Mouse (Mus musculus) forebrain, embryonic 10.5 days (tissue): ENCODE measurements around the gene Gm10964. TPM values are rescaled to one million over a fixed set of nuclear protein-coding genes. Genes with fewer than 3 reads are reported as not detected.
A peak's percentile ranks its signal among the peaks of the same experiment; 100 is the strongest.

Experiments used
- DNase-seq: peaks from one replicate; pipeline ENCODE4 v3.0.0-alpha.2; 2017; ENCODE audit warnings: low spot score; ENCODE audit errors: extremely low spot score
- H3K27ac ChIP-seq: fragments of 300-500 bp; sonication (generic); 2 replicates; pipeline ENCODE4 v1.5.1; 2016; ENCODE audit warnings: mild to moderate bottlenecking
- H3K27me3 ChIP-seq: fragments of 300-500 bp; sonication (generic); 2 replicates; pipeline ENCODE4 v1.6.1; 2016; ENCODE audit warnings: mild to moderate bottlenecking; ENCODE audit not compliant: poor library complexity, severe bottlenecking
- H3K36me3 ChIP-seq: fragments of 300-500 bp; sonication (generic); replicated peaks from 2 replicates; pipeline ENCODE4 v1.6.1; 2016; ENCODE audit warnings: mild to moderate bottlenecking, moderate library complexity
- H3K4me1 ChIP-seq: fragments of 300-500 bp; sonication (generic); 2 replicates; pipeline ENCODE4 v1.6.1; 2016
- H3K4me3 ChIP-seq: fragments of 300-500 bp; sonication (generic); 2 replicates; pipeline ENCODE4 v1.5.1; 2016; ENCODE audit warnings: mild to moderate bottlenecking, moderate library complexity
- H3K9me3 ChIP-seq: fragments of 300-500 bp; sonication (generic); 2 replicates; pipeline ENCODE4 v1.6.1; 2016; ENCODE audit warnings: mild to moderate bottlenecking, moderate library complexity
- WGBS: fragments of 180-500 bp; shearing (Covaris S2); methylation state at CpG from one replicate; pipeline ENCODE4 v1.1.7; 2016; 5-methylcytosine and 5-hydroxymethylcytosine counted together
- polyA plus RNA-seq: library from polyadenylated mRNA; unstranded; fragments of >200 nt; fragmentation: Nextera tagmentation; extraction: Ambion mirVana; gene quantifications from 2 replicates; pipeline ENCODE4 v1.2.1, GENCODE M21; 2016

Gm10964 gene
- polyA plus RNA-seq, 1 experiment from 2014 or later: not detected

DNA sequence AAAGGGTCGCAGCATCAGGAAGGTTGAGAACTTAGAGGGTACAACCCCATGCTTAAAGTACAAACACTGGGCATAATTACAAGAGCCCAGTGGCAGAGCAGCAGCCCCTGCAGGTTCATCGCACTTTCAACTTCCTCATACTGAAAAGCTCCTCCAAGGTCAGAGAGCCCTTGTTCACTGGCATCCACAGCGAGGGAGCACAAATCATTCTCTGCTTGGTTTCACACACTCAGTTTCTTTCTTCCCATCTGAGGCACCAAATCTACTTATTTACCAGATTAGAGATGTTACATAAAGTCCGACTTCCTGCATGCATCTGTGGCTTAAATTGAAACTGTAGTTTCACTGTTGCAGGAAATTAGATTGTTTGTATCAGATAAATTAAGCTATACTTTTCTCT, 33.7 kb downstream of the Gm10964 start:
- 86% methylated on average over 4 of the region's 4 CpGs for WGBS
- Histone ChIP-seq H3K4me3 (no peak overlapping the region), H3K4me1 (no peaks in the 10 kb centered on the region), H3K9me3 (no peaks in the 10 kb centered on the region), H3K27me3 (no peaks in the 10 kb centered on the region), H3K27ac (no peak overlapping the region), H3K36me3 (peaks cover 64% of the 10 kb centered on the region)
- no peak for DNase-seq

DNA sequence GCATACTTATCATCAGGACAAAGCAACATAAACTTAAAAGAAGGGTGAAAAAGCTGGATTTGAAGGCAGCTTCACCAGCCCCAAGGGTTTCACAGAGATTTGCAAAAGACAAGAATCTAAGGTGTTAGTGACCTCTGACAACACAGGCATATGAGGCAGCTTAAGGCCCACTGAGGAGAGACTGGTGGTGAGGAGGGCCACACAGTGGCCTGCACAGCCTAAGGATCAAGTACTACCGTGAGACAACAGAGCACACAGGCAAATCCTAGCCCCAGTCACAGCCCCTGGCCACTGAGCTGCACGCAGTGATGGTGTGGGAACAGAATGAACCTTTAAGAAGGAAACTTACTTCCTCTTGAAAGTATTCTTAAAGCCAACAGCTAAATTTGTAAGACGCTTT, 34.3 kb downstream of the Gm10964 start:
- H3K36me3 ChIP-seq: peaks cover 64% of the 10 kb centered on the region
- H3K4me1 ChIP-seq: no peaks in the 10 kb centered on the region
- H3K9me3 ChIP-seq: no peaks in the 10 kb centered on the region
- WGBS: 81% methylated on average over 3 of the region's 3 CpGs
- H3K4me3 ChIP-seq: no peak overlapping the region
- H3K27ac ChIP-seq: no peak overlapping the region
- DNase-seq: no peak
- no peaks in the 10 kb centered on the region for H3K27me3 ChIP-seq

DNA sequence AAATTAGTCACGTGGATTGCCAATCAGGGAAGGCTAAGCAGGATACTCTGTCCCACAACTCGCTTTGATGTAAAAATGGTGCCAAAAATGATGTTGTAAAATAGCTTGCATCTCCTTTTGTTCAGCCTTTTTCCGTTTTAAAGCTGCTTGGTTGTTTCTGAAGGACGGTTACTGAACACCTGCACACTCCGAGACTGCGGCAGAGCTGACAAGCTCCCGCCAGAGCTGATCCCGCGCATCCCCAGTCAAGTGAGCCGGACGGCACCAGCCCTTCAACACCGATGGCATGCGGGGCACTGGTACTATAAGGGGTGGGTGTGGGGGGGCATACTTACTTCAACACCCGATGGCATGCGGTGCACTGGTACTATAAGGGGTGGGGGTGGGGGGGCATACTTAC, 34.8 kb downstream of the Gm10964 start:
- no peak for DNase-seq
- Histone ChIP-seq H3K36me3 (peaks cover 61% of the 10 kb centered on the region), H3K9me3 (no peaks in the 10 kb centered on the region), H3K27ac (no peak overlapping the region), H3K4me3 (no peak overlapping the region), H3K27me3 (no peaks in the 10 kb centered on the region), H3K4me1 (no peaks in the 10 kb centered on the region)
- 89% methylated on average over 15 of the region's 15 CpGs for WGBS

DNA sequence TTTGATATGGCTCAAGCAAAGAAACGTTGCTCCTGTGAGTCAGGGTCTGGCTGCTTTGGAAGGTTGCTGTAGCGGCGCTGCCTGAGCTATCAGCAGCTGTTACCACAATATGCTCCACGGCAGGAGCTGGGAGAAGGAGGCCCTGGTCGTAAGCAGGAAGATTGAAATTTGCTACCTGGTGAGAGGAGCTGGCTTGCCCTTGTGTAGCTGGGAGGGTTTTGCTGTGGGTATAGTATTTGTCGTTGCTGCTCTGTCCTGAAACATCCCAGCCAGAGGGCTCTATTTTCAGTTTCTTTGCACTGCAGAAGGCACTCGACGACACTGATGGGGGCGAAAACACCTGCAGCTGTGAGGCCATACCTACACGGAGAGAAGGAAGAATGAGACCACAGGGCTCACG, 38.8 kb downstream of the Gm10964 start:
- DNase-seq: no peak
- Histone ChIP-seq H3K9me3 (no peaks in the 10 kb centered on the region), H3K27ac (no peak overlapping the region), H3K4me1 (peaks cover 13% of the 10 kb centered on the region), H3K27me3 (no peaks in the 10 kb centered on the region), H3K36me3 (peaks cover 38% of the 10 kb centered on the region), H3K4me3 (no peak overlapping the region)
- WGBS: 89% methylated on average over 11 of the region's 11 CpGs

GRCm38 (mm10) chr3:103778660-103779059, 39.5 kb downstream of the Gm10964 start:
- H3K4me1 ChIP-seq: peaks cover 13% of the 10 kb centered on the region
- H3K4me3 ChIP-seq: no peak overlapping the region
- H3K36me3 ChIP-seq: peaks cover 33% of the 10 kb centered on the region
- no peaks in the 10 kb centered on the region for H3K9me3 ChIP-seq
- H3K27ac ChIP-seq: no peak overlapping the region
- 88% methylated on average over 6 of the region's 6 CpGs for WGBS
- no peaks in the 10 kb centered on the region for H3K27me3 ChIP-seq
- DNase-seq: no peak

DNA sequence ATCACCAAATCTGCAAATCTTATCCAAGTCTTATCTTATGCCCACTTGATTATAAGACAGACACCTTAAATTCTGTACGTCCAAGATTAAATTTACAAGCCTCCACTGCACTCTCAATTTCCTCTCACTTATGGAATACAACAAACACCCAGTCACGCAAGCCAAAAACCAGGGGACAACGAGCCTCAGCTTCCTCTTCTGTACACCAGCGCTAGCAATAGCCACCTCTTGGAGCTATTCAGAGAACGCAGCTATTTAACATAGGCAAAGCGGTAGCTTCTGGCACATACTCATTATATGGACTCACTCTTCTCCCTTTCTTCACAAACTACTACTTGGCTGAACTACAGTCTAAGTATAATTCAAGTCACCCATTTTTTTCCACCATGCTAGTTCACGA, 40.0 kb downstream of the Gm10964 start:
- DNase-seq: no peak
- Histone ChIP-seq H3K36me3 (peaks cover 29% of the 10 kb centered on the region), H3K4me1 (peaks cover 13% of the 10 kb centered on the region), H3K4me3 (no peak overlapping the region), H3K27ac (no peak overlapping the region), H3K9me3 (no peaks in the 10 kb centered on the region), H3K27me3 (no peaks in the 10 kb centered on the region)
- 89% methylated on average over 7 of the region's 7 CpGs for WGBS

DNA sequence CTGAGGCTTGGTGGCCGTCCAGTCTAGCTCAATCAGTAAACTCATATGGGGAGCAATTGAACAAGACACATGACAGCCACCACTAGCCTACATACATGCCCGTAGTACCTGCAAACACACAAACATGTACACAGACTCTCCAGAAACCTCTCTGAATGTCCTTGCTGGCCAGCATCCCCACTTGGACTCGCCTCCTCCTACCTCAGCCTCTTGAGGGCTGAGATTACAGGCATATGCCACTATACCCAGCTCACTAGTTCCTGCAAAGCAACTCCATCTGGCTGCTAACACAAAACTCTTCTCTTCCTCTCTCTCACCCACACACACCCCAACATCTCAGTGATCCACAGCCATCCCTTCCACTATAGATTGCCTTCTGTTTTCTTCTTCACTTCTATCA, 41.1 kb downstream of the Gm10964 start:
- H3K4me3 ChIP-seq: no peak overlapping the region
- whole genome bisulfite sequencing: 87% methylated on average over 3 of the region's 3 CpGs
- H3K27ac ChIP-seq: no peak overlapping the region
- H3K4me1 ChIP-seq: peaks cover 13% of the 10 kb centered on the region
- no peaks in the 10 kb centered on the region for H3K9me3 ChIP-seq
- peaks cover 26% of the 10 kb centered on the region for H3K36me3 ChIP-seq
- DNase-seq: no peak
- H3K27me3 ChIP-seq: no peaks in the 10 kb centered on the region

DNA sequence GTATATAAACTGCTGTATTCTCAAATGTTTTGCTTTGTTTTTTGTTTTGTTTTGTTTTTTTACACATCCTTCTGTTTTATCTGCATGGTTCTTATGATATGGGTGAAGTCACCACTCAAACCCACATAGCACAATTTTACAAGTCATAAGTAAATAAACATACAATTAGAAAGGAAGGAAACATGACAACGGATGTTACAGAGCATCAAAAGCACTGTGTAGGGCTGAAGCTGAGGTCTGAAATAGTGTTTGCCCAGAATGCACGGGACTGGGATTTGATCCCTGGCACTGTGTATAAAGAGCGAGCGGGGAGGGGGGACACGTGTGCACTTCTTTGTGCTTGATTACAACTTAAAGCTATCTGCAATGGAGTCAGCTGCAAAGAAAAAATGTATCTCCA, 41.6 kb downstream of the Gm10964 start:
- Histone ChIP-seq H3K36me3 (peaks cover 21% of the 10 kb centered on the region), H3K27ac (no peak overlapping the region), H3K27me3 (no peaks in the 10 kb centered on the region), H3K9me3 (no peaks in the 10 kb centered on the region), H3K4me1 (peaks cover 13% of the 10 kb centered on the region), H3K4me3 (no peak overlapping the region)
- 86% methylated on average over 5 of the region's 5 CpGs for whole genome bisulfite sequencing
- DNase-seq: no peak

DNA sequence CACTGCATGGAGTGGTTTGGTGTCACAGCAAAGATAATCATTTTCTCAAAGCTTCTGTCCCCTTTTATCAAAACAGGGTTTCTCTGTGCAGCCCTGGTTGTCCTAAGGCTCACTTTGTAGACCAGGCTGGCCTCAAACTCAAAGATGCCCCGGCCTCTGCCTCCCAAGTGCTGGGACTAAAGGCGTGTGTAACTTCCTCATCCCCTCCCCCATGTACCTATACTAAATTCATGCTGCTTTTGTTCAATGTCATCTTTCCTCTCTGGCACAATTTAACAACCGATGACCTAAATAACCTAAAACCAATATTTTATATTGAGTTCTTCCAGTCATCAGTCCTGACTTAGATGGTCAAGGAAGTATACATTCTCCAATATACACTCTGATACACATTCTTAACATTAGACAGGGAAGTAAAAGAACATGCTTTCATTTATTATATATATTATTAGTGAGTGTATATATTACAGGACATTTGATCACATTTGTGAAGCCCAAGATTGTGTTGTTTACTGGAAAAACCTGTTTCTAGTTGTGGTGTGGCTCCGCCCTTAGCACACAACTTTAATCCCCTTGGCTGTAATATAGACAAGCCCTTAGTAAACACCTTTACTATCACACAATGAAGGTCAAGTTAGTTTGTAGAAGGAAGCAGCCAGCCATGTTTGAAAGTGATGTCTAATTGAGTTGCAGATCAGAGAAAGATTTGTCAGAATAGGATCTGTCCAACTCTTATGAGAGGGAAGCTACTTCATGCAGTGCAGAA, 43.9 kb downstream of the Gm10964 start:
- 85% methylated on average over 4 of the region's 4 CpGs for WGBS
- Histone ChIP-seq H3K27ac (no peak overlapping the region), H3K4me1 (peaks cover 13% of the 10 kb centered on the region)

DNA sequence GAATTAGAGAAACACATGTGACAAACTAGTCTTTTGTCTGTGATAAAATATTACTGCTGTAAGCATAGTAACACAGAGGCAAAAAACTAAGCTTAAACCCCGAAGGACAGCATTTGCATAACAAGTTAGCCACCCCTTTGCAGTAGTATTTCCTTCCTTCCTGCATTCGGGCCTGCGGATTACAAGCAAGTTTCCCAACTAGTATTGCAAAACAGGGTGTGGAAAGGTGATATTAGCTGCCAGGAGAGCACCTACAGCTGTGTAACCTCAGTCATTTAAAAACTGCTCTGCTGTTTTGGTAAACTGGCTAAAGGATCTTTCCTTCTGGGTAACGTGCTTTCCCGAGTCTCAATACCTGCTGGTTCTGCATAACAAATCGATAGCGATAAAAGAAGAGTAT, 48.1 kb downstream of the Gm10964 start:
- Histone ChIP-seq H3K27me3 (no peaks in the 10 kb centered on the region), H3K36me3 (no peaks in the 10 kb centered on the region), H3K4me3 (no peak overlapping the region), H3K4me1 (peaks cover 30% of the 10 kb centered on the region), H3K27ac (no peak overlapping the region), H3K9me3 (no peaks in the 10 kb centered on the region)
- 66% methylated on average over 7 of the region's 7 CpGs for WGBS
- no peak for DNase-seq

More for the DNA sequence above, 43.9 kb downstream of the Gm10964 start:
- H3K36me3 ChIP-seq: peaks cover 7% of the 10 kb centered on the region
- H3K4me3 ChIP-seq: no peak overlapping the region
- no peak for DNase-seq
- no peaks in the 10 kb centered on the region for H3K27me3 ChIP-seq
- H3K9me3 ChIP-seq: no peaks in the 10 kb centered on the region

DNA sequence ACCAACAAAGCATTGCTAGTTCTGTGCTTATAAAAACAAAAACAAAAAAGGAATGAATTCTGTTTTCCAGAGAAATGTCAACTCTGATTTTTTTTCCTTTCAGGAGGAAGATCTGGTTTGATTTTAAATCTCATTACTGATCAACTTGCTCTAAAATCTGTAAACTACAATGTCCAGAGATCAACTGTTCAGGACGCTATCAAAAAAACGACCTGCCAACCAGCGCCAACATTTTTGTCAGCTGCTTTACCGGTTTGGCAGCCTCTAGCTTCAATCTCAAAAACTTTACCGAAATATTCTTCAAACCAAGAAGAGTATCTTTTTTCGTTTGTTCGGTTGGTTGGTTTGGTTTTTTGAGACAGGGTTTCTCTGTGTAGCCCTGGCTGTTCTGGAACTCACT, 49.9 kb downstream of the Gm10964 start:
- no peaks in the 10 kb centered on the region for H3K36me3 ChIP-seq
- no peaks in the 10 kb centered on the region for H3K9me3 ChIP-seq
- no peak for DNase-seq
- no peaks in the 10 kb centered on the region for H3K27me3 ChIP-seq
- WGBS: 88% methylated on average over 7 of the region's 7 CpGs
- H3K4me3 ChIP-seq: peak overlapping the region; percentile 96
- no peak overlapping the region for H3K27ac ChIP-seq
- peaks cover 30% of the 10 kb centered on the region for H3K4me1 ChIP-seq

DNA sequence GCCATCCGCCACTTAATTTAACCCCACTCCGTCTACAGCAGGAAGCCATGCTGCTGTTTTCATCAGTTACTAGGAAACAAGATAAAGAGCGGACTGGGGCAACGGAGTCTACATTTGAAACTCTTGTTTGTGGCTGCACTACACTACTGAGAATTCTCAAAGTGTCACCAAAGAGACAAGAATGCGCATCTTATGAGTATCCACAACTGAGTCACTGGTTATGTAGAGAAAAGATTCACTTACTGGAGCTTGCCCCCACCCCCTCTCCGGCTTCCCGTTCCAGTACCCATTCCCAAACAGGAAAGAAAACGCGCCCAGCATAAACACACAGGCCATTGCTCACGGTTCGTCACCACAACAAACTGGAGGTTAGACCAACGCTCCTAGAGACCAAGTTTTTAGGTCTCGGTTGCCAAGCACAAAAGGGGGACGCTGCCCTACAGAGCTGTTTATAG, 50.8 kb downstream of the Gm10964 start:
- 4% methylated on average over 14 of the region's 14 CpGs for WGBS

GRCm38 (mm10) chr3:103790346-103791145, 51.4 kb downstream of the Gm10964 start:
- peaks cover 30% of the 10 kb centered on the region for H3K4me1 ChIP-seq
- WGBS: under 1% methylated on average over 55 of the region's 61 CpGs
- H3K27me3 ChIP-seq: no peaks in the 10 kb centered on the region
- peak overlapping the region; percentile 96 for H3K4me3 ChIP-seq
- H3K36me3 ChIP-seq: no peaks in the 10 kb centered on the region
- DNase-seq: peak; percentile 52
- H3K27ac ChIP-seq: peak overlapping the region; percentile 98
- no peaks in the 10 kb centered on the region for H3K9me3 ChIP-seq

More for the DNA sequence above, 50.8 kb downstream of the Gm10964 start:
- H3K4me1 ChIP-seq: peaks cover 30% of the 10 kb centered on the region
- no peaks in the 10 kb centered on the region for H3K27me3 ChIP-seq
- DNase-seq: peak; percentile 39
- no peaks in the 10 kb centered on the region for H3K9me3 ChIP-seq
- peak overlapping the region; percentile 96 for H3K4me3 ChIP-seq
- H3K27ac ChIP-seq: peak overlapping the region; percentile 98
- no peaks in the 10 kb centered on the region for H3K36me3 ChIP-seq
